Mouse (Mus musculus) embryonic fibroblast, embryonic 13.5 days (primary cell): ENCODE data around the gene Mien1. TPM values are rescaled to one million over a fixed set of nuclear protein-coding genes. Genes with fewer than 3 reads are reported as not detected.
A peak's percentile ranks its signal among the peaks of the same experiment; 100 is the strongest.

Experiments used
- H3K27ac ChIP-seq: 2 replicates; pipeline ENCODE4 v1.5.1; 2012; ENCODE audit warnings: low read length, control low read depth, inconsistent platforms; ENCODE audit not compliant: insufficient read depth
- H3K4me1 ChIP-seq: 2 replicates; pipeline ENCODE4 v1.6.1; 2011; ENCODE audit warnings: low read length; ENCODE audit not compliant: control insufficient read depth, insufficient read depth
- H3K4me3 ChIP-seq: 2 replicates; pipeline ENCODE4 v1.5.1; 2011; ENCODE audit warnings: mild to moderate bottlenecking, control low read depth, low read length; ENCODE audit not compliant: insufficient read depth
- CTCF ChIP-seq: IDR thresholded peaks from 2 replicates; pipeline ENCODE4 v1.5.1; 2011; ENCODE audit warnings: mild to moderate bottlenecking, control low read depth, low read length, moderate library complexity, borderline replicate concordance; ENCODE audit not compliant: insufficient read depth
- POLR2A ChIP-seq: IDR thresholded peaks from 2 replicates; pipeline ENCODE4 v1.6.1; 2011; ENCODE audit warnings: low read depth, mild to moderate bottlenecking, control low read depth, low read length, moderate library complexity
- polyA plus RNA-seq: library from polyadenylated mRNA; stranded (reverse); fragments of >200 nt; gene quantifications from 2 replicates; pipeline ENCODE4 v1.2.4, GENCODE M21; 2011; ENCODE audit warnings: low read depth; ENCODE audit not compliant: missing spikeins, insufficient read length

Gene Mien1
- polyA plus RNA-seq, 1 experiment, result 47.2 TPM

DNA sequence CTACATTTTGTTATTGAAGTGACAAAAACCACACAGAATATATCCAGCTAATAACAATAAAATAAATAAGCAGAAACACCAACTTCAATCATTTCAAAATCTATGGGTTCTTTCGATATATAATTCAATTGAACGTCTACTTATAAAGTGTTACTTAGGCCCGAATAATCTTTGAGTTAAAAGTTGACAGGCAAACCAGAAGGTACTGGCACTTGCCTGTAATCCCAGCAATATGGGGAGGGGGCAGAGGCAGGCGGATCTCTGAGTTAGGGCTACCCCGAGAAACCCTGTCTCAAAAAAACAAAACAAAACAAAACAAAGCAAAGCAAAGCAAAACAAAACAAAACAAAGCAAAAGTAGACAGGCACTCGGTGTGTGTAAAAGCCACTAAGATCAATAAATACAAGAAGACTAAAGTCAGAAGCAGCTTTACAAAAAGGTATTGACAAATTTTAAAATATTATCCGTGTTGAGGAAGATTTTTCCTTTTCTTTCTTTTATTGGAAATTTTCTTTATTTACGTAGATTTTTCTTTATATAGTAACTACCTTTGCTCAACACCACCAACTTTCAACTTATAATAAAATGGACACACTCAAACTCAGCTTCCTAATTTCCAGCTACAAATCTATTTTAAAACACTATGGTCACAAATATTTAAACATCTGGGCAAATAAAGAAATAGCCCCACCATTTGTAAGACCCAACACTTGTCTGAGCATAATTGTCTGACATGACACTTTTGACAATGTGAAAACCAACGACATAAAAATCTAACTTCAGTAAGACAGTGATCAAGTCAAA lies 37.0 kb upstream of the Mien1 start:
- H3K4me3 ChIP-seq, result no peak overlapping the region
- H3K4me1 ChIP-seq, result no peaks in the 10 kb centered on the region
- no peak overlapping the region for H3K27ac ChIP-seq
- TF ChIP-seq CTCF (no peak), POLR2A (no peak)

DNA sequence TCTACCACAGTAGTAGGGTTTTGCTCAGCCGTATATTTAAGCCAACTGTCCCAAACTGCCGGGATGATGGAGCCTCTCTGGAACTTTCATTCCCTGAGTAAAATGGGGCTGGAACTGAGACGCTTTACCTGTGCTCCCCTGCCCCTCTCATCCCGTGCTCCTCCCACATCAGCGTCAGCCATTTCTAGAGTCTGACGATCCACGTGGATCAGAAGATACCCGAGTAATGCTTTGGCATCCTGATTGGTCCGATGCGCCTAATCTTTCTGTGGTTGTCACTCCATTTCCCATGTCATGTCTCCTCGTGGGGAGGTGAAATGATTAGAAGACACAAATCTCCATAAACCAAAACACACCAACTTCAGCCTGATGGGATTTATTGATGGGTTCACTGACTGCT lies 36.2 kb upstream of the Mien1 start:
- no peak overlapping the region for H3K4me3 ChIP-seq
- H3K27ac ChIP-seq, result no peak overlapping the region
- no peak for TF ChIP-seq POLR2A
- TF ChIP-seq CTCF, result no peak
- H3K4me1 ChIP-seq, result peaks cover 3% of the 10 kb centered on the region; the same call in 1 of the 2 replicates

DNA sequence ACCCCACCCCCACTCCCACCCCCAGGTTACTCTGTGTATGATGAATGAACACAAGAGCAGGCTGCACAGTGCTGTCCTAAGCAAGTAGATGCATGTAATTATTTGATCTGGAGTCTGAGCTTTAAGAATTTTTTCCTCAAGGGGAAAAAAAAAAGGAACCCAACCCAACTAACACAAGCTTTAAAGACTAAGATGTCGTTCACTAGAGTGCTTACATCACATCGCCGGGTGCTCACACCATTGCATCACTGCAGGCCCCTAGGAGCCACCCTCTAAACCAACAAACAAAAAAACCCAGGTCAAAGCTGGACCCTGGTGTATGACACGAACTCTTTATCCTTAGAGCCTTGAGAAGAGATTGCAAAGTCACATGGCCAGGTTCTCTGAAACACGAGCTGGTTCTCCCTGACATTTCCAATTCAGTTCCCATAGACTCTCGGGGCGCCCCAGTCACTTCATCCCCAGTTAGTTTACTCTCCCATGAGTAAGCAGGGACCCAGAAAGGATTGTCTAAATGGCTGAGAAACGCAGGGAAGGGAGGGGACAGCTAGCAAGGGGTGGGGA lies 35.2 kb upstream of the Mien1 start:
- Histone ChIP-seq H3K27ac (no peak overlapping the region), H3K4me3 (no peak overlapping the region), H3K4me1 (peaks cover 4% of the 10 kb centered on the region; the same call in 1 of the 2 replicates)
- TF ChIP-seq CTCF (no peak), POLR2A (no peak)

DNA sequence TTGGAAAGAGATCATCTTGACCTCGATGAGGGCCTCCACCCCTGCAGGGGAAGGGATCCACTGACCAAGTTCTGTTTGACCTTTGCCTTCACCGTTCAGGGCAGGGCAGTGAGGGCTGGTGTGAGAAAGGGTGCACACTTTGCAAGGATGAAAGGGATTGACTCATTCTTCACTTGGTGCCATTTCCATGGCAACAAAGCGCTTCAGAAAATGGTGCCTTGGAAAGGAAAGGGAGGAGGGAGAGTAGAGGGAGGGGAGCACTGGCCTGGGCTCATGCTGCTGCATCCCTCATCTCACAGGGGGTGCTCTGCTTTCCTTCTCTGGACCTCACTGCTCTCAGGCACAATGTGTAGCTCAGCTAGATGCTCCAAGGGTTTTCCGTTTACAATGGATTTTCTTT lies 33.9 kb upstream of the Mien1 start:
- no peak for TF ChIP-seq CTCF
- TF ChIP-seq POLR2A, result no peak
- H3K4me1 ChIP-seq, result peaks cover 4% of the 10 kb centered on the region; the same call in 1 of the 2 replicates

DNA sequence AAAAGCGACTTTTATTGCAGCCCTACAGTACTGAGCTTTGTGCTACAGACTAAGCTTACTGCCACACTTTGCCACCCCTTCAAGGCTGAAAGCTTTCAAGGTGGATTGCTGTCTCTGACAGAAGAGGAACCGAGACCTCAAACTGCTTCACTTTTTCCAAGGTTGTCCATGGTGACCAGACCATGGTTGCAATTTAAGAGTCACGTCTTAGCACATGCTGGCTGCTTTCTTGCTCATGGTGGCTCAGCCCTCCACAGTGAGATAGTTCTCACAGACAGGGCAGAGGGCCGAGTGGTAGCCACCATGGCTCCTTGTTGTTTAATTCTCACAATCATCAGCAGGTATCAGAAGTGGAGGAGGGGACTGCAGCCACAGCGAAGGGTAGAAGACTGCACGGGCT lies 32.0 kb upstream of the Mien1 start:
- Histone ChIP-seq H3K27ac (no peak overlapping the region), H3K4me3 (no peak overlapping the region)
- TF ChIP-seq POLR2A, result no peak
- no peak for TF ChIP-seq CTCF

More for the DNA sequence above, 33.9 kb upstream of the Mien1 start:
- Histone ChIP-seq H3K4me3 (no peak overlapping the region), H3K27ac (no peak overlapping the region)

DNA sequence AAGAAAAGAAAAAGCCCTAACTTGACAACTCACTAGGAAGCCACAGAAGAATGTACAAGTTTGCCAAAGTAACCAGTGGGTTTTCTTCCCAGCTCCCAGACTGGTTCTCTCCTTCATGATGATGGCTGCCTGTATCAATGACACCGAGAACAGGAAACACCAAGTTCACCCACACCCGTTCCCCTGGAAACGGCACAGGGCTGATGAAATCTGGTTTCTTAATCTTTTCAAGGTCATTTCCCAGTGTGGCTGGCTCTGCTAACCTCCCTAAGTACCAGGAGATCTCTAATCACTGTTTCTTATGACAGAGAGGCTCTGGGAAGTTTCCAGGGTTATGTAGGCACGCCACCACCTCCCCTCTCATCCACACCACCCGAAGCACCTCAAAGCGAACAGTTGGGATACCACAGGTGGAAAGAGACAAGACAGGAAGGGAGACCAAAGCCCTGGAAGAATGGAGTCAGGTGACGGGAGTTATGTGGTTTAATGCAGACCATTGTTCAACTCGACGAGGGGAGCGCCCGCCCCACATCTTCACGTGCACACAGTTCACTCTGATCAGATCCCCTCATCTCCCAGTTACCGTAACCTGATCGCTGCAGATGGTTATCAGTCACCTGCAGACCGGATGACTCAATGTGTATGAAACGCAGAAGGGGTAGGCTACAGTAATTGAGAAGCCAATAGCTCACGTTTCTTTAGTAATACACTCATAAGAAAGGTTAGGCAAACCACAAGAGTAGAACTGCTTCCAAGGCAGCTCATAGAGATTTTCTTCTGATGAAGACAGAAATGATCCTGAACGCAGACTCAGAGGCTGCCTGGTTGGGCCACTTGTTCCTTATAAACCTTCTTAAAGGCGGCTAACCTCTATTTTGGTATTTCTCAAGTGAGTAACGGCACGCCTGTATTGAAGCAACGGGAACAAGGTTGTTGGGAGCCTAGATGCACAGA lies 31.2 kb upstream of the Mien1 start:
- Histone ChIP-seq H3K4me1 (peaks cover 4% of the 10 kb centered on the region; the same call in 1 of the 2 replicates), H3K4me3 (no peak overlapping the region), H3K27ac (peak overlapping the region; percentile 43; the same call in 1 of the 2 replicates)
- TF ChIP-seq CTCF, result no peak
- no peak for TF ChIP-seq POLR2A

More for the DNA sequence above, 32.0 kb upstream of the Mien1 start:
- H3K4me1 ChIP-seq, result peaks cover 4% of the 10 kb centered on the region; the same call in 1 of the 2 replicates

DNA sequence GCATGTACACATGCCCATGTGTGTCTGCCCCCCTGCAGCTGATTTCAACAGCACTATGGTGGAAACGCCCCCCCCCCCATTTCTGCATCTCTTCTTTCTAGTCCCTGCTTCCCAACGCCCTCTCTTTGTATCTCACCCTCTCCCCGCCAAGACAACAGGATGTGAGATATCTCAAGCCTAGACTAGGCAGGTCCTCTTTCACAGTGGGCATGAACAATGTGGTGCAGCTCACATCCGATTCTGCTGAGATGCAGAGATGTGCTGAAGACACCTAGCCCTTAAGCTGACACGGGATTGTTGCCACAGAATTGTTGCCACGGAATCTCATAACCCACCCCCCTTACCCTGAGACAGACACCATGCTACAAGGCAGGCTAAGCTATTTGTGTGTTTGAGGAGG lies 25.7 kb upstream of the Mien1 start:
- H3K27ac ChIP-seq, result no peak overlapping the region
- TF ChIP-seq POLR2A (no peak), CTCF (no peak)
- H3K4me1 ChIP-seq, result peaks cover 7% of the 10 kb centered on the region
- no peak overlapping the region for H3K4me3 ChIP-seq

DNA sequence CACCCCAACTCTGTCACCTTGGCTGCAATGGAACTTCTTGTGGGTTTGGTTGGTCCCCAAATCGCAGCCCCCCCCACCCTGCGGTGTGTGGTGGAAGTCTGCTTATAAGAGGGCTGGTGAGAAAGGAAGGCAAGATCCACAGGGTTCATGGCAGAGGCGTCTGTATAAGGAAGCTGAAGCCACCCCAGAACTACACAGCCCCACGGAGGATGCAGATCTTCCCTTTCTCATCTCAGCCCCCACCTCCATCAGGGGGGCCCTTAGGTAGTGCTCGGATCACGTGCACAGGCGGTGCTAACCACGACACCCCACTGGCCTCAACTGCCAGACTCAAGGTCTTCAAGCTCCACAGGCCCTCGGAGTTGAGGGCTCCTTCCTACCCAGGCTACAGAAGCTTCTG lies 25.1 kb upstream of the Mien1 start:
- Histone ChIP-seq H3K4me3 (no peak overlapping the region), H3K4me1 (peaks cover 7% of the 10 kb centered on the region)
- TF ChIP-seq POLR2A, result no peak
- no peak for TF ChIP-seq CTCF

DNA sequence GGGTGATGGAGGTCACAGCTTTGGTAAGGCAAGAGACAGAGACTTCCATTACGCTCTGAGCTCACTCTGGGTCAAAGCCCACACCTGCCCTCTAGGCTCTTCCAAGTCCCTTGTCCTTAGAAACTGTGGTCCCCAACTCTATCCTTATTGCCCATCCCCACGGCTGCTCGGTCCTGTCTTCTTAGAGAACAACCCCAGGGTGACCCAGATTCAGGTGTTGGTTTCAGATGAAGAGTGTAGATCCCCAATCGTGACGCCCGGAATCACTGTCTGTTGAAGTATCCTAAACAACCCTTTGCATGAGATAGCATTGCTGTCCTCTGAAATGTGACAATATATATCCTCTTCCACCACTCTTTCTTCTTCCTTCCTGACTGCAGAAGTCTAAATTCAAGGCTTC lies 23.5 kb upstream of the Mien1 start:
- peaks cover 7% of the 10 kb centered on the region for H3K4me1 ChIP-seq
- H3K4me3 ChIP-seq, result no peak overlapping the region
- no peak for TF ChIP-seq CTCF
- no peak for TF ChIP-seq POLR2A
- H3K27ac ChIP-seq, result no peak overlapping the region

More for the DNA sequence above, 25.1 kb upstream of the Mien1 start:
- no peak overlapping the region for H3K27ac ChIP-seq
